Mouse (Mus musculus): ENCODE data around the gene Aebp2.

Aebp2 gene

DNA sequence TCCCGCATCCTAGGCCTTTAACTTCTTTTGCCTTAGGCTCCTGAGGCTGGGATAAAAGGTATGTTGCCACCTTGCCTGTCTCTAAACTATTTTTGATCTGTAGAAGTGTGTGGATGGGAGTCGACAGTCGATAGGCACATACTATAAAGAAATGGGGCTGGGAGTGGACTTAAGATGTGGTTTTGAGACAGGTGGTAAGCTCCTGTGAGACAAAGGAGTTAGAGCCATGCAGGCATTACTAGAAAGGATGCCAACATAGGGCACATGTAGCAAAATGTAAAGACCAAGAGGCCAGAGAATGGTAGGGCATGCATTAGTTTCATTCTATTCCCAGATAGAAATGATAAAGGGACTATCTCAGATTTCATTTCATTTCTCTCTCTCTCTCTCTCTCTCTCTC is 34.5 kb downstream of the Aebp2 start:
- DNase-seq: no peak

DNA sequence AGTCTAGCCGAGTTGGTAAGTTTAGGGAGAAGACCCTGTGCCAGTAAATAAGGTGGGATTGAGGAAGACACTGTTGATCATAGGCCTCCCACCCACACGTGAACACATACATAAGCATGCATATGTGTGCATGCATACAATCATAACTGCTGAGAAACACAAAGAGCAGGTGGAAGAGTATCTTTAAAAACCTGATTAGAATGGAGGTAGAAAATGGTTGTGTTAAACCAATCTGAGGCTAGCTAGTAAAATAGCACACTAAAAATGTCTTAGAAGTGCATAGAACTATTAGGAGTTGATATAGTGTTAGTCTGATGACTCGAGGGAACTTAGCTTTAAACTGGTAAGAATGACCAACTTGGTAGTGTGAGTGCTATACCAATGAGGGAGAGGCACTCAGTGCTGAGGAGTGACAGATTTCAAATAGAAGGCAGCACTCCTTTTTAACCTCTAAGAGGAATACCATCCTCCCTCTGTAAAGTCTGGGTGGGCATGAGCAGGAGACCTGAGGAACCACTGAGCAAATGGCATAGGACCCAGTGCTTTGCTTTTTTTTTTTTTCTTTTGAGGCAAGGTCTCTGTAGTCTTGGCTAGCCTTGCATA is 35.6 kb downstream of the Aebp2 start:
- no peak for DNase-seq

DNA sequence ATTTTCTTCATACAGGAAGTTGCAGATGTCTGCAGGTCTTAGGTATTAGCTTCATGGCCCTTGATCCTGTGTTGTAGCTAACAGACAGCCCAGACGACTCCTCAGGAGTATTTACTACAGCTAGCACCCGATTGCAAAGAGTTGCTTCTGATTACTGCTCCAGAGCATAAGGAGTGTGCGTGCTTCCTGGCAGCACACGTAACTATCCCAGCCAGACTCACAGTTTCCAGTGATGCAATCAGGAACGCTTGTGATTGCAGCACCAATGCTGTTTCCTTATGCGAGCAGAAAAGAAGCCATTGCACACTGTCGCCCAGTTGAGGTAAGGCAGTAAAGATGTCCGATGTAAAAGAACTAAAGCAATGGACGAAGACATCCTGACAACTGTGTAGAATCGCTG is 38.6 kb downstream of the Aebp2 start:
- DNase-seq: no peak

DNA sequence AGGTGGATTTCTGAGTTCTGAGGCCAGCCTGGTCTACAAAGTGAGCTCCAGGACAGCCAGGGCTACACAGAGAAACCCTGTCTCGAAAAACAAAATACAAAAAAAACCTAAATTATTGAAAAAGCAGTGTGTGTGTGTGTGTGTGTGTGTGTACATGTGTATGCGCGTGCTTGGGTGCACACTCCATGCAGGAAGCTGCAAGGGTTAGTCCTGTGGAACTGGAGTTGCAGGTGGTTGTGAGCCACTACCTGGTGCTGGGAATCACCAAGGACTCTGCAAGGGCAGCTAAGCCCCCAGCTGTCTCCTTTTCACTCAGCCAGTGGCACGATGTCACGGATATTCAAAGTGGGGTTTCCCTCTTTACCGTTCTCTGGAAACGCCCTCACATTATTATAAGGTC is 39.3 kb downstream of the Aebp2 start:
- DNase-seq: no peak

DNA sequence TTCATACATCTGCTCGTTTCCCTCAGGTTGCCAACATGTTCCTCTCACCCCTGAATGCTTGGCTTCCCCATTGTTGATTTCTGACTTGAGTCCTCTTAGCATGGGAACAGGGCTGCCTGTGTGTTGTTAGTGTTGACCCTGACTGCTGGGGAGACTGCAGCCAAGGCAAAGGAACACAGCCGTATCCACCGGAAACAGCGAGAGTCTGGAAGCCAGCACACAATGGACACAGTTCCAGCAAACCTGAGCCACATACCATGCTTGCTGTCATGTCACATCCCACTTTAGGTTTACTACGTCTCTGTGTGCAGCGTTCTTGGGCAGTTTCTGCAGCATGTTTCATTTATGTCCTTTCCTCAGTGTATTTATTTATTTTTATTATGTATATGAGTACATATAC is 39.8 kb downstream of the Aebp2 start:
- DNase-seq: no peak

DNA sequence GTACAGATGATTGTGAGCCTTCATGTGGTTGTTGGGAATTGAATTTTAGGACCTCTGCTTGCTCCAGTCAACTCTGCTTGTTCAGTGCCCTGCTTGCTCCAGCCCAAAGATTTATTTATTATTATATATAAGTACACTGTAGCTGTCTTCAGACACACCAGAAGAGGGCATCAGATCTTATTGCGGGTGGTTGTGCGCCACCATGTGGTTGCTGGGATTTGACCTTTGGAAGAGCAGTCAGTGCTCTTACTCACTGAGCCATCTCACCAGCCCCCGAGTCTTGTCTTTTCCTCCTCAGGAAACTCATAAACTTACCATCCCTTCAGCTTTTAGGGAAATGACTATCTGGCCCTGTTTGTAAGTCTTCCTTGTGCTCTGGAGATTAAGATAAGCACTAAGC is 40.2 kb downstream of the Aebp2 start:
- peak; percentile 27 for DNase-seq

DNA sequence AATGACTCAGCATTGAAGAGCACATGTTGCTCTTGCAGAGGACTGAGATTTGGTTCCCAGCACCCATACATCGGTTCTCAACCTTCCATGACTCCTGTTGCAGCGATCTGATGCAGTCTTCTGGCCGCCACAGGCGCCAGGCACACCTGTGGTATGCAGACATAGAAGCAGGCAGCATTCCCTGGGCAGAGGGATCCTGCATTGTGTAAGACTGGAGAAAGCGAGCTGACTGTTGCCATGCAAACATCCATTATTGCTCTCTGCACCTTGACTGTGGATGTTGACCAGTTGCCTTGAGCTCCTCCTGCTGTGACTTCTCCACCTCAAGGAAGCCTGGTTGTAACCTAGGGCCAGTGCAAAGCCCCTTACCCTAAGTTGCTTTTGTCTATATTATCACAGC is 42.1 kb downstream of the Aebp2 start:
- no peak for DNase-seq

DNA sequence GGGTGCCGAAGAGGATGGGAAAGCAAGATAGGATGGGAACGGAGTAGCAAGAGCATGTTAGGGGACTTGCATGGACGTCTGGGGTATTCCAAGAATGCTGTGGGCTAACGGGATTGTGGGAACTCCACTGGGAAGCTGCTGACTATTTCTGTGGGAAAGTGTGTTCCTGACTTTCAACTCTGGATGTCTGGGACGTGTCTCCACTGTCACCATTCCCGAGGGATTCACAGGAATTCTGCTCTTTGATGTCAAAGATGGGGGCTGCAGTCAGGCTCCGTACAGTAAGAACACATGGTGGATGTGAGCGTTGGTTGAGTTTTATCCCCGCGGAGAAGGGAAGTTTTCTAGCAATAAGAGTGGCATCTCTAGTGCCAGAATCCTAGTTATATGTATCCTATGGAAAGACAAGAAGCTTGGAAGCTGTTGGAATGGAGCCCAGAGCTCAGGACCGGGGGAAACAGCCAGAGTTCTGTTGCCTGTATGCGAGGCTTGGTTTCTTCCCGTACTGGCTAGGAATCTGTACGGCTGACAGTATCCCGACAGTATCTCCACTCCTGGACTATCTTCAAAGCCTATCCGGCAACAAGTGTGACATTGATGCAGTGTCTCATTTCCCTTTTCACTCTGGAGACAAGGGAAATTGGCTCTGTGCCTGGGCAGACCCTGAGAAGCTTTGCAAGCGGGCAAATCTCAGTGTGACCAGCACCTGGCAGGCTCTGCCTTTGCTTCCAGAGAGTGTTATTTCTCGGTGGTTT is 44.2 kb downstream of the Aebp2 start:
- DNase-seq: peak; percentile 52

DNA sequence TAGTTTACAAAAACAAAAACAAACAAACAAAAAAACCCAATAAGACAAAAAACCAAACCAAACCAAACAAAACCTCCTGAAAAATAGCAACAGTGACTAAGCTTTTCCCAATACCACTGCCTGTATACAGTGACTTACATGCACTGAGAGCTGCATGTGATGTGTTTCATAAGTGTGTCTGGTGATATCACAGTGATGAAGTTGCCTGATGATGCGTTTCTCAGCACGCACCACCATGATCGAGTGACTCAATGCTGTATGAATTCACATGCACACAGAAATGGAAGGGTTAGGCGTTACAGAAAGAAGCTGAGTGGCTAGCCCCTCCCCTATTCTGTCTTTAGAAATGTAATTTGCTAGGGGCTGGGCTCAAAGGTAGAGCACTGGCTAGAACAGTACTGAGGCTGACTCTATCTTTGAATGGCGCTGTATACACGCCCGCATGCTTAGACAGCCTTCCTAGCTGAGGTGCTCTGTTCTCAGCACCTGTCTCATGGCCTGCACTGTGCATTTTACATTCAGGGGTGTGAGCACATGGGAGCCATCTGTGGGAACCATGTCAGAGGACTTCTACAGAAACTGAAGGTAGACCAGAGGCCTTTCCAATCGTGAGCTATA is 44.9 kb downstream of the Aebp2 start:
- no peak for DNase-seq

DNA sequence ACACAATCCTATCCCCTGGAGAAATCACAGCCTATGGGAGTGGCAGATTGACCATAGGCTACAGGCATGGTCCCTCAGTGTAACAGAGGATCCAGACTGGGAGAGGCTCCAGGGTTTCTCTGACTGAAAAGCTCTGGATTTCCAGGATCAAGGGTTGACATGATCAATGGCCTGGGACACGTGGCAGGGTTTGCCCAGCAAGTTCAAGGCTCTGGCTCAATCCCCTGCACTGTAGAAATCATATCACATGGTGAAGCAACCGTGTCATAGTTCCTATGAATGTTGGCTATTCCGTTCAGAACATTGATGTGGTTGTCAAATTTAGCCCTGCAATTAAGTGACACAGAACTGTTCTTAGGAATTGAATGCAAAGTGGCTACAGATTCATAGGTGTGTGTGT is 52.0 kb downstream of the Aebp2 start:
- DNase-seq: no peak

DNA sequence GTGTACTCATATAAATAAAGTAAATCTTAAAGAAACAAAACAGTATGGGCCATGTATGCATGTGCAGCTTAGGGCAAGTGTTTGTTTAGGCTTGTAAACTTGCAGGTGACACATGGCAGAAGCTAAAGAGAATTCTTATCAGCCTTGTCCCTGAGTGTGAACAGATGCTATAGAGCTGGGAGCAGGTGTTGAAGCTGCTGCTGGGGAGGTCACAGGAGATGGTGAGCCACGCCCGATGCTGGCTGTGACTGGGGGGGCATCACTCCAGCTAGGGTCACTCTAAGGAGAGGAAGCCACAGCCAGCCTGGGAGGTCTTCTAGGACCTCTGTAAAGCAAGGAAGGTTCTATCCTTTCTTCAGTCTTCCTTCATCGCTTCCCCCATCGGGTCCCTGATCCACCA is 53.6 kb downstream of the Aebp2 start:
- DNase-seq: no peak

DNA sequence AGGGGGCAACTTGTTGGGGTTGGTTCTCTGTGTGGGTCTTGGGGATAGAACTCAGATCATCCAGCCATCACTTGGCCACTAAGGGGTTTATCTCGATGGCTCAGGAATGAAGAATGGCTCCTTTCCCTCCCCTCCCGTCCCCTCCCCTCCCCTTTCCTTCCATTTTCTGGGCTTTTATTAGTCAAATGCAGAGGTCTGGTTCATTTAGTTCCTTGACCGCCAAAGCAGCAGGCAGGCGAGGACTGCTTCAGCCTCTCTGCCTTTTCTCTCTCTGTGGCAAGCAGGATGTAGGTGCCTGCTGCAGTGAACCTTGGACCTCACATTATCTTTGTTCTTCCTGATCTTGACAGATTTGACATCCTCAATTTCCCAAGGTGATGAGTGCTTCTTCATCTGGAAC is 54.6 kb downstream of the Aebp2 start:
- no peak for DNase-seq

DNA sequence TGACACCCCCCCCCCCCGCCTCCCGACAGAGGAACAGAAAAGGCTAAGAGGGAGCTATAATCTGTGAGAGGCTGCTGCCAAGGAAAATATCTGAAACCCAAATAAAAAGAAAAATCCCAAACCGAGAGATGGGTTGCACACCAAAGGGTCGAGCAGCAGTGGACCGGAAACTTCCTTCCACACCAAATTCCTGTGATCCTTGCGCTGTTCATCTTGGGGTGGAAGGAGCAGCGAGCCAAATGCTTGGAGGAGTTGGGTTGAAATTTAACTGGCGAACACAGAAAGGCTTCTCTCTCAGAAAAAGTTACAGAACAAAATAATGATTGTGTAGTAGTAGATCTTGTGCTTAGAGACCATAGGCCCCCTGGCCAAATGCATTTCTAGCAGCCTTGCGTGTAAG is 55.5 kb downstream of the Aebp2 start:
- DNase-seq: peak; percentile 72

DNA sequence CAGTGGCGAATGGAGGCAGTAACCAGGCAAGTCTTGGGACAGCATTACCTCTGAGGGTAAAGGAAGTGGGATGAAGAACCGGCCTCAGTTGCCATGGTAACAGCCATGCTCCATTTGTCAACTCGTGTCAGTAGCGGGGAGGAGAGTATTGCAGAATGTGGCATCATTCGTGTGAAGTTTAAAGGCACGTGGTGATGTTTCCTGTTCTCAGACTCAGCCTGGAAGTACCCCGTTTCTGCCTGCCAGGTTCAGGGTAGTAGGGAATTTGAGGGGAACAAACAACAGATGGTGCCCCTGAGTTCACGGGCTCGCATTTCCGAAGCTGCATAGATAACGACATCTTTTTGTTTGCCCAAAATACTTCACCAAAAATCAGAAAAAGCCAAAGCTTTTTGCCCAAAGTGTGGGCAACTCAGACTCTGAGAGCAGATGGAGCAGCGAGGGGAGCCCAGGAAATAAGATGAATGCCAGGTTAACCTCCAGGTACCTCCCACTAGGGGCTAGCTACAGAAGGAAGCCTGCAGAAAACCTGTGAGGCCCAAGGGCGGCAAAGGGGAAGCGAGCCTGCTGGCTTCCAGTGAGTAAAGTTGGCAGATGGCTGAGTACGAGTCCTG is 56.3 kb downstream of the Aebp2 start:
- peak; percentile 50 for DNase-seq

DNA sequence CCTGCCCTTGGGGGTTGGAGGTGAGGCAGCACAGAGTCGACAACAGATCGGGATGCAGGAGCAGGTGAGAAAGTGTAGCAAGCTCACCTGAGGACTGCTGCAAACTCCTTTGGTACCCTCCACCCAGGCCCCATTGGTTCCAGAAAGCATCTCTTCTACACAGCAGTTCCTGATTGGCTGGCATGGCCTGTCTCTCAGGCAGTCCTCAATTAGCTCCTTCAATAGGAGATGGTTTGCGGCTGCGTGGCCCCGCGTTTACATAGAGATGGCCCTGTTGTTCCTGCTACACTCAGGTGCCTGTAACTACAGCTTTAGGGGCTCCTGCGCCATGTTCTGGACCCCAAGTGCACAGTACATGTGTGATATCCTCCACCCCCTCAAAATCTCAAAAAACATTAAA is 58.2 kb downstream of the Aebp2 start:
- no peak for DNase-seq

DNA sequence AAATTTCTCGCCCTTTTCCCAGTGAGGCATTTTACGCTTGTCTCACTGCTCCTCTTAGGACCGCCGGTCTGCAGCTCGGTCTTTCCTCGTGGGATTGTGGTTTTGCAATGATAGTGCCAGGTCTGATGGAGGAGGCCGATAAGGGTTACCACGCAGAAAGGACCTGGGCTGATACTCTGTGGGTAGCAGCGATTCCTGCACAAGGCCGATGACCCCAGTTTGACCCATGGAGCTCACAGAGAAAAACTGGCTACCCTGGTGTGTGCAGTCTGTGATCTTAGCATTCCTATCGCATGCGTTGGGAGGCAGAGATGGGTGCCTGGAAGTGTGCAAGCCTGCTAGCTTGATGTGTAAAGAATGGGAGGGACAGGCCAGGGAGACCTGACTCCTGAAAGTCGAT is 60.4 kb downstream of the Aebp2 start:
- no peak for DNase-seq

DNA sequence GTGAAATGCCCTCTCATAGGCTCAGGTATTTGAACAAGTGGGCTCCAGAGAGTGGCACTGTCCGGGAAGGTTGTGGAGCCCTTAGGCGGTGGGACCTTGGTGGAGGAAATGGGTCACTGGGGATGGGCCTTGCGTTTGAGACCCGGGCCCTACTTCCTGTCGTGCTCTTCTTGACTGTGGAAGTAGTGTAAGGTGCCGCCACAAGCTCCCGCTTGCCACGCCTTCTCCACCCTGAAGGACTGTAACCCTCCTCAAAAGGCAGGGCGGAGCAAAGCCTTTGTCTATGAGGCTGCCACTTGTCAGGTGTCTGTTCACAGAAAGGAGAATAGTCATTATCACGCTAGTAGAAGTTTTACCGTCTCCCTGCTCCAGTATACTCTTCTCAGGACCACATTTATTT is 61.9 kb downstream of the Aebp2 start:
- no peak for DNase-seq

DNA sequence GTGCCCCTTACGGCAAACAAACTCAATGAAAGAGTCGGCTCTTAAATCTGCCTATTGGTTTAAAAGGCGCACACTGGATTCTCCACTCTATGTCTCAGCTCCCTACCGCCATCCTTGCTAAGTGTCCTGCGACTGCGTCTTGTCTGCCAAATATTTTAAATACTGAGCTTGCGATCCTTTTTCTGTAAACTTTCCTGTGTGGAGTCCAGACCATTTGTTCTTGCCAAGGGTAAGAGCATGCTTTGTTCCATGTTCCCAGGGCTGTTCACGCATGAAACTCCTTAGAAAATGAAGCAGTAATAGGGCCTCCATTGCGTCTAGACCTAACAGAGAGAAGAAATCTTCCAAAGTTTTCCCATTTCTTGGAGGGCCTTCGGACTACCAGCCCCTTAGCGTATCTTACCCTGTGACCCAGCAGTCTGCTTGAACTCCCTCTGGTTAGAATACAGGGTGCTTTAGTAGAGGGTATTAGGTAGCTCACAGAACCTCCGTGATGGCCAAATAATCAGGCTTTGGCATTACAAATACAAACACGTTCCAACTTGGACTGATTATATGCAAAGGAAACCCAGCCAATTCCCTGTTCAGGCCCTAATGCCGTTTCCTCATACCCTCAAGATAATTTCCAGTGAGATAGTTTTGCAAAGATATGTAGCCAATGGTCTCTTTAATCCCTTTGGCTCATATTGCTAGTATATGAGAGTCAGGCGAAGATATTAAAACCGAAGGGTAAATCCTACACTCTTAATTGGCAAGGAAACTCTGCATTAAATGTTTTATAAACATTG is 67.3 kb downstream of the Aebp2 start:
- no peak for DNase-seq

DNA sequence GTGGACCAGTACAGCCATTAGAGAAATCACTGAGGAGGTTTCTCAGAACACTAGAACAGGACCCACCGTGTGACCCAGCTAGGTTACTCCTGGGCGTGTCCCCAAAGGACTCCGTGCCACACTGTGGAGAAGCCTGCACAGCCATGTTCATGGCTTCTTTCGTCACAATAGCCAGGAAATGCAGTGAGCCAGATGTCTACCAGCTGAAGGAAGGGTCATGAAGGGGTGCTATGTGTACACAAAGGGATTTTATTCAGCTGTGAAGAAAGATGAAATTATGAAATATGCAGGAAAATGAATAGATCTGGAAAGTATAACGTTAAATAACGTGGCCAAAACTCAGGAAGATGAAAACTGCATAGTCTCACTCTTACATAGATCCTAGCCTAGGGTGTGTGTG is 69.7 kb downstream of the Aebp2 start:
- DNase-seq: no peak

DNA sequence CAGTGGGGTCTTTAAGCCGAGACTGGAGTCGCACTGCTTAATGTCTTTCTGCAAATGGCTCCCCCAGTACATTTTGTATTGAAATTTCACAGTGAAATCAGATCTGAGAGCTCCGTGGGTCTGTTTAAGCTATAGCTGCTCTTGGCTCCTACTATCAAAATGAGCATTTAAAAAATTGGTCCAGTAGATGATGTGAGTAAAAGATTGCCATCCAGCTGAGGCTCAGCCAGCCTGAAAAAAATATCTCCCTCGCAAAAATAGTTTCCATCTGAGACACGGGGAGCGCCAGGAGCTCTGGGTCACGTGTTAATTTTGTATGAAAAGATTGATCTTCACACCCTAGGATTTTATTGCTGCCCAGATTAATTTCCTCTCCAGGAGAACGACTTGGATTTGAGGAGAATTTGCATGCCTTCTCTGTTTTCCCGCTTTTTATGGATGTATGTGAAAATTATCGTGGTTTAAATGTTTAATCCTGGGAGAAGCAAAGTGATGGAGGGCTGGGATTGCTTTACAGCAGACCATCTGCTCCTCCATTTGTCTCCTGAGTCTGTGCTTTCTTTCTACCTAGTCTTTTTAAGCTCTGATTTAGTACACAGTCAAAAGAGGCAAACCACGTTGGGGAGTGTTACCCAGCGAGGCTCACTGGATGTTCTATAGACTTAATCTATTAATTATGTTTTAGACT is 73.9 kb downstream of the Aebp2 start:
- no peak for DNase-seq

DNA sequence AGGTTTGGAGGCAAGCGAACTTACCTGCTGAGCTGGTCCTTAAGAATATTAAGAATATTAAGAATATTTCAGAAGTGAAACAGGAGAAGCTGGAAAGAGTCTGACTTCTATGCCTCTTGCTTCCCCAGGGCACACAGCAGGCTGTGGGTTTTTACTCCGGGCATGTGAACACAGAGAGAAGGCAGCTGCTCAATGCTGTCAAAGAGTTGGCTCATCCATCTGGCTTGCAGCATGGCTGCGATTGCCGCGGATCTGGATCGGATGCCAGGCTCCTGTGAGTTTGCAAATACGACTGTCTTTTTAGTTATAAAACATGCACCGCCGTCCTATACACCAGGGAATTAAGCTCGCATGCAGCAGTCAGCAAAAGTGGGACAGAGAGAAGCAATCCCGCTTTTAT is 75.5 kb downstream of the Aebp2 start:
- no peak for DNase-seq

DNA sequence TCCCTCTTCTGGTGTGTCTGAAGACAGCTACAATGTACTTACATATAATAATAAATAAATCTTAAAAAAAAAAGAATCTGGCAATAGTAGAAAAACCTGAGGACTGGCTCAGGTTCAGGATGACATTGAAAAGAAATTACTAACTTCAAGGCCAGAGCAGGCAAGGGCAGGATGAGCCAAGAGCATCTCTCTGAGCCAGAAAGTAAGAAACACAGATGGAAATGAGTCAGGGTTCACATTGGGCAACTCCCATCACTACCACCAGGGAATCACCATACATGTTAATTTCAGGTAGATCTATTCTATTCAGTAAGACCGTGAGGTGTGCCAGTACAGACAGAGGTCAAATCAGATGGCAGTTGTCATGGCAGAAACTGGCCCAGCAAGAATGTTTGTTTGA is 76.1 kb downstream of the Aebp2 start:
- no peak for DNase-seq

DNA sequence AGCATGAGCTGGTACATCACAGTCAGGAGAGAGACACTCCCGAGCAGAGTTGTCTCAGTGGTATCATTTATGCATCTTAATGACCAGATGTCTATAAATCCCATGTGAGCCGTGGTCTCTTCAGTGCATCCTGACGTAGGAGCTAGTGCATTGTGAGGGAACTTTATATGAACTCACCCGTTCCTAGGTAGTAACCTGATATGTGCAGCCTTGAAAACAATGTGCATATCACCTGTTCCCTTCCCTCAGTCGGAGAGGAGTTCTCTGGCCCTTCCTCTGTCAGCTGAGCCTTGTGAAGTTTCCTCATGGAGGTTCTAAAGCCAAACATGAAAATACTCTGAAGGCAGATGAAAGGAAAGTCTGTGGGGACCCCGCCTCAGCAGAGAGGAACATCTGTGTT is 78.8 kb downstream of the Aebp2 start:
- DNase-seq: no peak

Data from kidney, adult 9 months (tissue).